Mouse (Mus musculus): ENCODE measurements around the gene Fgfr2.

GRCm38 (mm10) chr7:130988146-130988545 is 2135.0 kb downstream of the Fgfr2 start:
- no peak for TF ChIP-seq MYOG (IDR thresholded peaks at IDR 0.05; ENCODE audit: control insufficient read depth in 1 of 3, insufficient read depth in 1 of 3, insufficient read length in 2 of 3, low read depth in 2 of 3)
- no peak for TF ChIP-seq TCF3 (IDR thresholded peaks at IDR 0.05; ENCODE audit: insufficient read length, low read depth)
- TF ChIP-seq POLR2A (IDR thresholded peaks at IDR 0.05; ENCODE audit: insufficient read length, low read depth) = no peak
- no peak for TF ChIP-seq MYOD1 (IDR thresholded peaks at IDR 0.05; ENCODE audit: control insufficient read depth in 1 of 3, insufficient read length in 2 of 3, low read depth in 2 of 3)
